Mouse (Mus musculus): ENCODE measurements around the gene Castor1. TPM values are rescaled to one million over a fixed set of nuclear protein-coding genes. Genes with fewer than 3 reads are reported as not detected.

The Castor1 gene
- polyA plus RNA-seq, 1 experiment from 2014 or later = 2.3 TPM

GRCm38 (mm10) chr11:4236546-4237067 is 18.6 kb downstream of the Castor1 start:
- Histone ChIP-seq H3K9me3 (no peaks in the 10 kb centered on the region), H3K4me3 (replicated peaks) (no peak overlapping the region), H3K27me3 (no peaks in the 10 kb centered on the region), H3K4me2 (no peak overlapping the region), H3K4me1 (replicated peaks) (no peaks in the 10 kb centered on the region), H3K27ac (no peak overlapping the region), H3K36me3 (no peaks in the 10 kb centered on the region), H3K9ac (replicated peaks) (no peak overlapping the region)
- ATAC-seq (ENCODE audit: insufficient number of reproducible peaks, insufficient read depth, low FRiP score, low TSS enrichment, low read depth) = no peak
- 91% methylated on average over 21 of the region's 21 CpGs for WGBS

- Histone ChIP-seq H3K4me2 (no peak overlapping the region), H3K4me3 (replicated peaks) (no peak overlapping the region), H3K27me3 (no peaks in the 10 kb centered on the region), H3K27ac (no peak overlapping the region), H3K9me3 (no peaks in the 10 kb centered on the region), H3K36me3 (no peaks in the 10 kb centered on the region), H3K4me1 (replicated peaks) (no peaks in the 10 kb centered on the region), H3K9ac (replicated peaks) (no peak overlapping the region)
- no peak for ATAC-seq (ENCODE audit: insufficient number of reproducible peaks, insufficient read depth, low FRiP score, low TSS enrichment, low read depth)
- WGBS = 85% methylated on average over 18 of the region's 18 CpGs
Measured at GRCm38 (mm10) chr11:4237389-4237912, 19.4 kb downstream of the Castor1 start.

- H3K4me2 ChIP-seq = no peak overlapping the region
- no peak overlapping the region for H3K27ac ChIP-seq
- H3K36me3 ChIP-seq = no peaks in the 10 kb centered on the region
- H3K4me1 ChIP-seq (replicated peaks) = no peaks in the 10 kb centered on the region
- no peak overlapping the region for H3K4me3 ChIP-seq (replicated peaks)
- 88% methylated on average over 6 of the region's 6 CpGs for WGBS
- no peaks in the 10 kb centered on the region for H3K9me3 ChIP-seq
- no peak overlapping the region for H3K9ac ChIP-seq (replicated peaks)
- ATAC-seq (ENCODE audit: insufficient number of reproducible peaks, insufficient read depth, low FRiP score, low TSS enrichment, low read depth) = no peak
- no peaks in the 10 kb centered on the region for H3K27me3 ChIP-seq
Measured at GRCm38 (mm10) chr11:4238167-4238566, 20.1 kb downstream of the Castor1 start.

GRCm38 (mm10) chr11:4239691-4240090 is 21.7 kb downstream of the Castor1 start:
- Histone ChIP-seq H3K27me3 (no peaks in the 10 kb centered on the region), H3K9me3 (no peaks in the 10 kb centered on the region), H3K36me3 (no peaks in the 10 kb centered on the region), H3K27ac (no peak overlapping the region), H3K4me2 (no peak overlapping the region), H3K4me1 (replicated peaks) (no peaks in the 10 kb centered on the region), H3K9ac (replicated peaks) (no peak overlapping the region), H3K4me3 (replicated peaks) (no peak overlapping the region)
- WGBS = 91% methylated on average over 23 of the region's 23 CpGs
- ATAC-seq (ENCODE audit: insufficient number of reproducible peaks, insufficient read depth, low FRiP score, low TSS enrichment, low read depth) = no peak

- 80% methylated on average over 7 of the region's 7 CpGs for WGBS
- no peaks in the 10 kb centered on the region for H3K4me1 ChIP-seq (replicated peaks)
- no peak overlapping the region for H3K4me2 ChIP-seq
- no peak overlapping the region for H3K4me3 ChIP-seq (replicated peaks)
- H3K27ac ChIP-seq = no peak overlapping the region
- no peaks in the 10 kb centered on the region for H3K27me3 ChIP-seq
- H3K36me3 ChIP-seq = no peaks in the 10 kb centered on the region
- no peak for ATAC-seq (ENCODE audit: insufficient number of reproducible peaks, insufficient read depth, low FRiP score, low TSS enrichment, low read depth)
- no peak overlapping the region for H3K9ac ChIP-seq (replicated peaks)
- no peaks in the 10 kb centered on the region for H3K9me3 ChIP-seq
Measured at GRCm38 (mm10) chr11:4240151-4240550, 22.1 kb downstream of the Castor1 start.

- no peak for ATAC-seq (ENCODE audit: insufficient number of reproducible peaks, insufficient read depth, low FRiP score, low TSS enrichment, low read depth)
- H3K4me2 ChIP-seq = no peak overlapping the region
- WGBS = 80% methylated on average over 4 of the region's 4 CpGs
Measured at GRCm38 (mm10) chr11:4241180-4241579, 23.2 kb downstream of the Castor1 start.

GRCm38 (mm10) chr11:4246126-4246525 is 28.1 kb downstream of the Castor1 start:
- ATAC-seq (ENCODE audit: insufficient number of reproducible peaks, insufficient read depth, low FRiP score, low TSS enrichment, low read depth) = no peak
- no peak overlapping the region for H3K4me3 ChIP-seq (replicated peaks)
- no peaks in the 10 kb centered on the region for H3K9me3 ChIP-seq
- H3K27ac ChIP-seq = no peak overlapping the region
- WGBS = 61% methylated on average over 6 of the region's 6 CpGs
- no peaks in the 10 kb centered on the region for H3K36me3 ChIP-seq
- no peak overlapping the region for H3K9ac ChIP-seq (replicated peaks)
- no peaks in the 10 kb centered on the region for H3K4me1 ChIP-seq (replicated peaks)
- no peak overlapping the region for H3K4me2 ChIP-seq
- no peaks in the 10 kb centered on the region for H3K27me3 ChIP-seq

More at GRCm38 (mm10) chr11:4241180-4241579, 23.2 kb downstream of the Castor1 start:
- no peak overlapping the region for H3K9ac ChIP-seq (replicated peaks)
- no peak overlapping the region for H3K27ac ChIP-seq
- H3K36me3 ChIP-seq = no peaks in the 10 kb centered on the region
- no peaks in the 10 kb centered on the region for H3K27me3 ChIP-seq
- no peaks in the 10 kb centered on the region for H3K4me1 ChIP-seq (replicated peaks)
- no peak overlapping the region for H3K4me3 ChIP-seq (replicated peaks)
- no peaks in the 10 kb centered on the region for H3K9me3 ChIP-seq

GRCm38 (mm10) chr11:4246623-4247022 is 28.6 kb downstream of the Castor1 start:
- Histone ChIP-seq H3K27me3 (no peaks in the 10 kb centered on the region), H3K36me3 (no peaks in the 10 kb centered on the region), H3K4me1 (replicated peaks) (no peaks in the 10 kb centered on the region), H3K4me2 (no peak overlapping the region), H3K9ac (replicated peaks) (no peak overlapping the region), H3K9me3 (no peaks in the 10 kb centered on the region), H3K27ac (no peak overlapping the region), H3K4me3 (replicated peaks) (no peak overlapping the region)
- ATAC-seq (ENCODE audit: insufficient number of reproducible peaks, insufficient read depth, low FRiP score, low TSS enrichment, low read depth) = no peak
- WGBS = 51% methylated on average over 4 of the region's 4 CpGs

- Histone ChIP-seq H3K9ac (replicated peaks) (no peak overlapping the region), H3K4me1 (replicated peaks) (no peaks in the 10 kb centered on the region), H3K27me3 (no peaks in the 10 kb centered on the region), H3K4me3 (replicated peaks) (no peak overlapping the region), H3K9me3 (no peaks in the 10 kb centered on the region), H3K36me3 (no peaks in the 10 kb centered on the region), H3K27ac (no peak overlapping the region), H3K4me2 (no peak overlapping the region)
- 70% methylated on average over 14 of the region's 14 CpGs for WGBS
- ATAC-seq (ENCODE audit: insufficient number of reproducible peaks, insufficient read depth, low FRiP score, low TSS enrichment, low read depth) = no peak
Measured at GRCm38 (mm10) chr11:4247201-4247959, 29.4 kb downstream of the Castor1 start.

- WGBS = 94% methylated on average over 3 of the region's 3 CpGs
- H3K27me3 ChIP-seq = no peaks in the 10 kb centered on the region
Measured at GRCm38 (mm10) chr11:4249151-4249550, 31.1 kb downstream of the Castor1 start.

GRCm38 (mm10) chr11:4250290-4250689 is 32.3 kb downstream of the Castor1 start:
- Histone ChIP-seq H3K27ac (no peak overlapping the region), H3K9me3 (no peaks in the 10 kb centered on the region), H3K27me3 (no peaks in the 10 kb centered on the region), H3K4me3 (replicated peaks) (no peak overlapping the region), H3K4me1 (replicated peaks) (no peaks in the 10 kb centered on the region), H3K9ac (replicated peaks) (no peak overlapping the region), H3K36me3 (no peaks in the 10 kb centered on the region), H3K4me2 (no peak overlapping the region)
- ATAC-seq (ENCODE audit: insufficient number of reproducible peaks, insufficient read depth, low FRiP score, low TSS enrichment, low read depth) = no peak
- WGBS = 79% methylated on average over 7 of the region's 7 CpGs

More at GRCm38 (mm10) chr11:4249151-4249550, 31.1 kb downstream of the Castor1 start:
- Histone ChIP-seq H3K4me3 (replicated peaks) (no peak overlapping the region), H3K27ac (no peak overlapping the region), H3K4me2 (no peak overlapping the region), H3K9ac (replicated peaks) (no peak overlapping the region), H3K9me3 (no peaks in the 10 kb centered on the region), H3K4me1 (replicated peaks) (no peaks in the 10 kb centered on the region), H3K36me3 (no peaks in the 10 kb centered on the region)
- no peak for ATAC-seq (ENCODE audit: insufficient number of reproducible peaks, insufficient read depth, low FRiP score, low TSS enrichment, low read depth)

Measured in limb, embryonic 12.5 days (tissue).